Mouse (Mus musculus): ENCODE results near the gene 1110008L16Rik. TPM values are rescaled to one million over a fixed set of nuclear protein-coding genes. Genes with fewer than 3 reads are reported as not detected.
"Not testable (repeated sequence)": the region's sequence is repeated elsewhere in the genome, so short reads cannot be mapped to it uniquely, and the experiment has no call there.

The 1110008L16Rik gene
- total RNA-seq, 2 experiments from 2014 or later: 7.2 to 7.4 TPM

GRCm38 (mm10) chr12:55389132-55390081 is 90.0 kb downstream of the 1110008L16Rik start:
- no peak for DNase-seq (ENCODE audit: low spot score in 2 of 2)

- DNase-seq (ENCODE audit: low spot score in 2 of 2): no peak
Measured at GRCm38 (mm10) chr12:55392120-55392519, 92.7 kb downstream of the 1110008L16Rik start.

- DNase-seq (ENCODE audit: low spot score in 2 of 2): no peak
Measured at GRCm38 (mm10) chr12:55392733-55393577, 93.6 kb downstream of the 1110008L16Rik start.

- not testable (repeated sequence) for DNase-seq (ENCODE audit: low spot score in 2 of 2)
Measured at GRCm38 (mm10) chr12:55395601-55396000, 96.2 kb downstream of the 1110008L16Rik start.

GRCm38 (mm10) chr12:55396536-55396935 is 97.2 kb downstream of the 1110008L16Rik start:
- no peak for DNase-seq (ENCODE audit: low spot score in 2 of 2)

GRCm38 (mm10) chr12:55397544-55398239 is 98.3 kb downstream of the 1110008L16Rik start:
- no peak for DNase-seq (ENCODE audit: low spot score in 2 of 2)

- DNase-seq (ENCODE audit: low spot score in 2 of 2): peak; percentile 88 to 90
Measured at GRCm38 (mm10) chr12:55398240-55399127, 99.1 kb downstream of the 1110008L16Rik start.

- no peak for DNase-seq (ENCODE audit: low spot score in 2 of 2)
Measured at GRCm38 (mm10) chr12:55399128-55399677, 99.8 kb downstream of the 1110008L16Rik start.

- no peak for DNase-seq (ENCODE audit: low spot score in 2 of 2)
Measured at GRCm38 (mm10) chr12:55407888-55408287, 108.5 kb downstream of the 1110008L16Rik start.

GRCm38 (mm10) chr12:55415255-55415654 is 115.9 kb downstream of the 1110008L16Rik start:
- no peak for DNase-seq (ENCODE audit: low spot score in 2 of 2)

GRCm38 (mm10) chr12:55415762-55416161 is 116.4 kb downstream of the 1110008L16Rik start:
- no peak for DNase-seq (ENCODE audit: low spot score in 2 of 2)

GRCm38 (mm10) chr12:55420220-55420619 is 120.8 kb downstream of the 1110008L16Rik start:
- DNase-seq (ENCODE audit: low spot score in 2 of 2): no peak

GRCm38 (mm10) chr12:55422057-55422456 is 122.7 kb downstream of the 1110008L16Rik start:
- no peak for DNase-seq (ENCODE audit: low spot score in 2 of 2)

- DNase-seq (ENCODE audit: low spot score in 2 of 2): no peak
Measured at GRCm38 (mm10) chr12:55426300-55426699, 126.9 kb downstream of the 1110008L16Rik start.

- DNase-seq (ENCODE audit: low spot score in 2 of 2): peak in 1 of 2 experiments; percentile 35
Measured at GRCm38 (mm10) chr12:55429201-55429600, 129.8 kb downstream of the 1110008L16Rik start.

- no peak for DNase-seq (ENCODE audit: low spot score in 2 of 2)
Measured at GRCm38 (mm10) chr12:55429956-55430355, 130.6 kb downstream of the 1110008L16Rik start.

Data from left cerebral cortex, adult 18-20 months (tissue).